Mouse (Mus musculus) retina, postnatal 1 day (tissue): Measurements from ENCODE around the gene 9330159F19Rik.

ENCODE experiments used
- DNase-seq: peaks from one replicate; pipeline ENCODE4 v3.0.0-alpha.2; 2012

The 9330159F19Rik gene

DNA sequence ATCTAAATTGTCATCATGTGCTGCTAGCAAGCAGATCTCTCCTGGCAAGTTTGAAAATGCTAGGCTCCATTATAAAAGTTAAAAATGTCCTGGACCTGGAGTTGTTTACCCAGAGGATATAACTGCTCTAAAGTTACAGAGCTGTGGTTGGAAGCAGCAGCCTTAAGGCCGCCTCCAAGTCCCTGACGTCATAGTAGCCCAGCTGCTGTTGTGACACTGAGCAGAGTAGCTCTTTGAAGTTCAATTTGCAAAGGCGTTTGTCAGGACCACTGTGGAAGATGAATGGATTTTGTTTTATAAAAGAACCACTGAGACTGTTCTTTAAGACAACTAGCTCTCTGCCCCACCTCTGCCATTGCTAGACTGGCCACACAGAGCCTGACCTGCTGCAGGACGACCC is at the start of gene 9330159F19Rik:
Gene 9330159F19Rik (plus strand): TSS at position 154 of the 400 bp plus-strand sequence.
- peak; percentile 17 for DNase-seq

DNA sequence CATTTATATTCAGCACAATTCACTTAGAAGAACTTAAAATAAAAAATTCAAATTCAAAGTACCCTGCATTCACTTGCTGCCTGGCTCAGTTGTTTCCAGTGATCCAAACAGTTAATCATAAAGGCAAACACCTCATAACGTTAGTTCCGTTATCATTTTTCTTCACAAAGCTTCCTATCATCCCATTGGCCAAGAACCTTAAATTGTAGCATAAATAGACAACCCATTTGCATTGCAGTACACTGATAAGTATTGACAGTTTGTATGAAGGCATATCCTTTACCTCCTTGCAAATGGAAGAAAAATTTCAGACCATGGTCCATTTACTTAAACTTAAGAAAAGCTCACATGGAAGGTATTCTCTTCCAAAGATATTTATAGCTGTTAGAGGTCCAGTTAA is 49.7 kb upstream of the 9330159F19Rik start:
- no peak for DNase-seq

- no peak for DNase-seq
These were observed 37.6 kb upstream of the 9330159F19Rik start for GRCm38 (mm10) chr10:29173778-29174177.

DNA sequence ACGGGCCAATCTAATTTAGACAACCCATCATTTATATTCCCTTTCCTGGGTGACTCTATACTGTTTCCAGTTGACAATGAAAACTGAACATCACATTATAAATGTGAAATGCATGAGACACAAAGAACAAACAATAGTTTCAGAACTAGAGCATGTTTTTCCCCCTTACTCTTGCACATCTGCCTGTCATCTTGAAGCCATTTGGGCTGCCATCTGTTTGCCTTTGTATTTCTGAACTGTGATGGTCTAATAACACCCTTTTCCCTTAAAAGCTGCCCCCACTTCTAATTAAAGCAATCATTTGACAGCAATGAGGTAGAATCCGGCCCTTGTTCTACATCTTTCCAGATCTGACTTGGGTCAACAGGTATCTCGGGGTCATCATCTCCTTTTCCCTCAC is 35.8 kb upstream of the 9330159F19Rik start:
- no peak for DNase-seq

- DNase-seq = no peak
These were observed 34.5 kb upstream of the 9330159F19Rik start for GRCm38 (mm10) chr10:29176881-29177280.

DNA sequence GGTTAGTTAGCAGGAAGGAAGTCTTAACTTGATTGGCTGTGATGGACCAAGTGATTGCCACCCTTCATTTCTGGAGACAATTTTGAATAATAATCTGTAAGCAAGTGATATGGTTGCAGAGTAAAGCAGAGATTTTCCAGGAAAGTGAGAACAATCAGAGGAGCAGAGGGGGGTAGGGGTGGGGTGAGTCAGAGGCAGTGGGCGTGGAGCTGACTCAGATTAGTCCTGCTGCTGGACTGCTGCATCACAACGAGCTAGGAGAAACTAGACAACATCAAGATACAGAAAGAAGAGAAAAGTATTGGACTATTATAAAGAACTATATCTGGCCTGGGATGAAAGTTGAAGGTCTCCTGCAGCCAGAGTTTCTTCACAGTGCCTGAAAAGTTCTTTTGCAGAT is 33.4 kb upstream of the 9330159F19Rik start:
- no peak for DNase-seq

DNA sequence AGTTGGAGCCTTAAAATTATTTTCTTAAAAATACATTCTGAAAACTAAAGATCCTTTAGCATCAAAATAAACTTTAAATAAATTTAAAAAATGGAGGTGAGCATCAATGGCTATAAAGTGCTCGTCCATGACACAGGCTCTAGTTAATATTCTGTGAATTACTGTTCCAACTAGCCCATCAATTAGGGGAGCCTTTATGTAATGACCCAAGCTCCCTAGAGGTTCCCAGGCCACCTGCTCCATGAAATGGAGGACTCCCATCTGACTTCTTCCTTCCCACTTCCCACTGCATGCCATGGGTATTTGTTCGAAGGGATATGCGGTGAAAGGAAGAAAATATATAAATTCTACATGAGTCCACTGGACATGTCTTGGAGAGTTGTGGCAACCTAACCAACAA is 31.2 kb upstream of the 9330159F19Rik start:
- DNase-seq = no peak

DNA sequence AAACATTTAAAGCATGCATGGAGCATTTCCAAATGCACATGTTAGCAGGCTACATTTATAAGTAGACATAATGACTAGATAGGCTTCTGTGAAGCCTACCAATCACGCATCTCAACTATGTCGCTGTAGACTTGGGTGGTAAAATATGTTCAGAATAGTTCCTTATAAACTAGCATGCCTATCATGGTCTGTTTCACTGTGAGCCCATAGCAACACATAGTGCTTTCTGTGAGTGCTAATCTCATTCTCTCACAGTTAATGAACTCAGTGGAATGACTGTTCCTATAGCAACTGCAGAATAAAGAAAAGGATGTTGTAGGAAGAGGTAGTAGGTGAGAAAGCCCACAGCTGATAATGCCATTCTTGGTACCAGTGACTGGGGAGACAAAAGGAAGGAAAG is 30.4 kb upstream of the 9330159F19Rik start:
- no peak for DNase-seq

- no peak for DNase-seq
These were observed 17.6 kb upstream of the 9330159F19Rik start for GRCm38 (mm10) chr10:29193769-29194168.

DNA sequence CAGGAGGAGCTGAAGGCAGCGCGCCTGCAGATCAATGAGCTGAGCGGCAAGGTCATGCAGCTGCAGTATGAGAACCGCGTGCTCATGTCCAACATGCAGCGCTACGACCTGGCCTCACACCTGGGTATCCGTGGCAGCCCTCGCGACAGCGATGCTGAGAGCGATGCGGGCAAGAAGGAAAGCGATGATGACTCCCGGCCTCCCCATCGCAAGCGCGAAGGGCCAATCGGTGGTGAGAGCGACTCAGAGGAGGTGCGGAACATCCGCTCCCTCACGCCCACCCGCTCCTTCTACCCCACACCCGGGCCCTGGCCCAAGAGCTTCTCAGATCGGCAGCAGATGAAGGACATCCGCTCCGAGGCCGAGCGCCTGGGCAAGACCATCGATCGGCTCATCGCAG is 14.6 kb upstream of the 9330159F19Rik start:
- no peak for DNase-seq

DNA sequence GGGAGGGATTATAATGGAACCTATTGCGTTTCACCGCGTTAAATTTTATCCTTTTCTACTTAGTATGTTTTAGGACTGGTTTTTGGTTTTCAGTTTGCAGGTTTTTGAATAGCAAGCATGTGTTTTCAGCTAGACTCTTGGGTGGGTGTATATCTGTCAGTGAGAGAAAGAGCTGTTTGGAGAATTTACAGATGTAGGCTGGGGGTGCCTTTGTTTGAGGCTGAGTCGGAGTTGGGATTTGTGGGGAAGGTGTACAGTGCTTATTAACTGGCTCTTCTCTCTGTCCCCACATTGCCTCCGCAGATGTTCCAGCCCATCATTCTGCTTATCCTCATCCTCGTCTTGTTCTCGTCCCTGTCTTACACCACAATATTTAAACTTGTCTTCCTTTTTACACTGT is 12.8 kb upstream of the 9330159F19Rik start, which contains the start of gene Gm49353:
Gene Gm49353 (plus strand): TSS at position 313 of the 400 bp plus-strand sequence.
- DNase-seq = no peak

GRCm38 (mm10) chr10:29199835-29200234 is 11.6 kb upstream of the 9330159F19Rik start:
- DNase-seq = no peak

- DNase-seq = no peak
These were observed 10.8 kb upstream of the 9330159F19Rik start for GRCm38 (mm10) chr10:29200609-29201008.

DNA sequence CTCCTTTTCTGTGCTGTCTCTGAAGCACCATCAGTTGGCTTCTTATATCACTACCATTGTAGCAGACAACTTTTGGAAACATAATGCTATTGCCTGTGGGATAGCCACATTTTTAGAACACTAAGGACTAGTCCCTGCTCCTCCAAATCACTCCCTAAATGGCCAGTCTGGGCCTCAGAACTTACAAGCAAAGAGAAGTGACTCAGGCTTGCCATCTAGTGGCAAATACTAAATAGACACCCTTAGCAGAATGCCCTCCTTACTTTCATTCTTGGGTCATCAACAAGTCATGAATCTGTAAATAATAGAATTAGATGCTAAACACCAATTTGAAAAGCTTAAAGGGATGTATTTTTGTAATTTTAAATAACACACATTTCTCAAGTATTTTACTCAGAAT is 4.7 kb upstream of the 9330159F19Rik start:
- peak; percentile 68 for DNase-seq

GRCm38 (mm10) chr10:29208735-29209134 is 2.7 kb upstream of the 9330159F19Rik start:
- no peak for DNase-seq

- no peak for DNase-seq
These were observed 2.2 kb downstream of the 9330159F19Rik start for GRCm38 (mm10) chr10:29213534-29214100.

- no peak for DNase-seq
These were observed 5.6 kb downstream of the 9330159F19Rik start for GRCm38 (mm10) chr10:29216957-29217356.

- no peak for DNase-seq
These were observed 6.0 kb downstream of the 9330159F19Rik start for GRCm38 (mm10) chr10:29217451-29217850.

DNA sequence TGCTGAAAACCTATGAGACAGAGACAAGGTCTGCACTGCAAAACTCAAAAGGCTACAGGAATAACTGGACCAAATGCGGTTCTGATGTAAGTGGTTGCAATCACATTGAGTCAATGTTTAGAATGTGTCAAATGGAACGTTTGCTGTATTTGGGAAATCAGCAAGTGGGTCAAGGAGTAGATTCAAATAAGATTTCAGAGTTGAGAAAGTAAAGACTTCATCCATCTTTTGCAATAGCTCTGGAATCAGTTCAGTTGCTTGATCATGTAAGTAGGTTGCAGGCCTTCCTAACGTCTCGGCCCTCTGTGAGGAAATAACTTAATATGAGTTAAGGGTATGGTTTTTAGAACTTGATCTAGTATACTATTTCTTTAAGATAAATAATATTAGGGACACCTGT is 13.9 kb downstream of the 9330159F19Rik start:
- no peak for DNase-seq

DNA sequence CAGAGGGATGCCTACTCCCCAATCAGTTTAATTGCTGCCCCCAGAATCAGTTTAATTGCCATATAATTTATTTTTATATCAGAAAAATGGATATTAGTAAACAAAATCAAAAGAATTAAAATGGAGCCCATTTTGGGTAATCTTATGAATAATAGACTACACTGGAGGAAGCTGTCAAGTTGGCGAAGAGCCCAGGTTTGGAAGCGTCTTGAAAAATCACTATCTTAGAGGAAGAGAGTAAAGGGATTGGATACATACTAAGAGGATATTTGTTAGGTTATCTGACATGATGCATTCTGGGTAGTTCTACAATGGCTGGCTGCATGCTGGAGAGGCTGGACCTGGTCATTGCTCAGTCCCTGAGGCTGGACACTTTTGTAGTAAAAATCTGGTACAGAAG is 19.8 kb downstream of the 9330159F19Rik start:
- DNase-seq = no peak
